Mouse (Mus musculus): Measurements from ENCODE around the gene Hyou1. TPM values are rescaled to one million over a fixed set of nuclear protein-coding genes. Genes with fewer than 3 reads are reported as not detected.
"Not testable (repeated sequence)": the region's sequence is repeated elsewhere in the genome, so short reads cannot be mapped to it uniquely, and the experiment has no call there.

Gene Hyou1
- polyA plus RNA-seq, 1 experiment from 2014 or later: 30.1 TPM

GRCm38 (mm10) chr9:44364480-44364879 lies 14.8 kb upstream of the Hyou1 start:
- Histone ChIP-seq H3K36me3 (ENCODE audit: control insufficient read depth, insufficient read depth, low read length) (0 out of 2 replicates have a peak, but pooled peaks cover 1% of the 10 kb centered on the region), H3K4me3 (ENCODE audit: low read depth, low read length) (no peak overlapping the region), H3K9me3 (ENCODE audit: control insufficient read depth, low read length) (no peaks in the 10 kb centered on the region), H3K9ac (ENCODE audit: low read length) (no peak overlapping the region), H3K27me3 (ENCODE audit: control insufficient read depth, insufficient read depth, low read length) (no peaks in the 10 kb centered on the region), H3K4me2 (no peak overlapping the region), H3K4me1 (ENCODE audit: control insufficient read depth, insufficient read depth, low read length) (peaks cover 3% of the 10 kb centered on the region; the same call in 1 of the 2 replicates), H3K27ac (ENCODE audit: low read depth, low read length) (no peak overlapping the region)
- ATAC-seq (ENCODE audit: low FRiP score) (no peak), DNase-seq (ENCODE audit: low spot score, missing footprints) (no peak)
- WGBS: 60% methylated on average over 3 of the region's 3 CpGs

GRCm38 (mm10) chr9:44373386-44373785 lies 5.9 kb upstream of the Hyou1 start:
- Histone ChIP-seq H3K9ac (ENCODE audit: low read length) (no peak overlapping the region), H3K27ac (ENCODE audit: low read depth, low read length) (no peak overlapping the region), H3K9me3 (ENCODE audit: control insufficient read depth, low read length) (no peaks in the 10 kb centered on the region), H3K27me3 (ENCODE audit: control insufficient read depth, insufficient read depth, low read length) (no peaks in the 10 kb centered on the region), H3K36me3 (ENCODE audit: control insufficient read depth, insufficient read depth, low read length) (no peaks in the 10 kb centered on the region), H3K4me3 (ENCODE audit: low read depth, low read length) (no peak overlapping the region), H3K4me1 (ENCODE audit: control insufficient read depth, insufficient read depth, low read length) (peaks cover 2% of the 10 kb centered on the region), H3K4me2 (no peak overlapping the region)
- no peak for ATAC-seq (ENCODE audit: low FRiP score)
- no peak for DNase-seq (ENCODE audit: low spot score, missing footprints)

GRCm38 (mm10) chr9:44376141-44376540 lies 3.1 kb upstream of the Hyou1 start:
- Histone ChIP-seq H3K27me3 (ENCODE audit: control insufficient read depth, insufficient read depth, low read length) (no peaks in the 10 kb centered on the region), H3K4me3 (ENCODE audit: low read depth, low read length) (no peak overlapping the region), H3K9me3 (ENCODE audit: control insufficient read depth, low read length) (no peaks in the 10 kb centered on the region), H3K4me2 (no peak overlapping the region), H3K4me1 (ENCODE audit: control insufficient read depth, insufficient read depth, low read length) (peaks cover 12% of the 10 kb centered on the region), H3K9ac (ENCODE audit: low read length) (no peak overlapping the region), H3K27ac (ENCODE audit: low read depth, low read length) (no peak overlapping the region), H3K36me3 (ENCODE audit: control insufficient read depth, insufficient read depth, low read length) (peaks cover 2% of the 10 kb centered on the region; the same call in 1 of the 2 replicates)
- DNase-seq (ENCODE audit: low spot score, missing footprints) (no peak), ATAC-seq (ENCODE audit: low FRiP score) (no peak)
- WGBS: 90% methylated on average over 6 of the region's 6 CpGs

DNA sequence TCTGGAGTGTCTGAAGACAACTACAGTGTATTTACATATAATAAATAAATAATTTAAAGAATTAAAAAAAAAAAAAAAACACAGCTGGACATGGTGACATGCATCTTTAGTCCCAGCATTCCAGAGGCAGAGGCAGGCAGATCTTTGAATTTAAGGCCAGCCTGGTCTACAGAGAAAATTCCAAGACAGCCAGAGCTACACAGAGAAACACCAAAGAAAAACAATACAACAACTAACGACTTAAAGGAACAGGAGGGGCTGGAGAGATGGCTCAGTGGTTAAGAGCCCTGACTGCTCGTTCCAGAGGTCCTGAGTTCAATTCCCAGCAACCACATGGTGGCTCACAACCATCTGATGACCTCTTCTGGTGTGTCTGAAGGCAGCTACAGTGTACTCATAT lies 2.0 kb upstream of the Hyou1 start:
- peaks cover 12% of the 10 kb centered on the region for H3K4me1 ChIP-seq (ENCODE audit: control insufficient read depth, insufficient read depth, low read length)
- H3K9me3 ChIP-seq (ENCODE audit: control insufficient read depth, low read length); DNase-seq (ENCODE audit: low spot score, missing footprints); H3K27me3 ChIP-seq (ENCODE audit: control insufficient read depth, insufficient read depth, low read length); H3K4me3 ChIP-seq (ENCODE audit: low read depth, low read length); H3K9ac ChIP-seq (ENCODE audit: low read length); H3K27ac ChIP-seq (ENCODE audit: low read depth, low read length); H3K4me2 ChIP-seq; H3K36me3 ChIP-seq (ENCODE audit: control insufficient read depth, insufficient read depth, low read length); ATAC-seq (ENCODE audit: low FRiP score): not testable (repeated sequence)
- WGBS: 86% methylated on average over 2 of the region's 2 CpGs

DNA sequence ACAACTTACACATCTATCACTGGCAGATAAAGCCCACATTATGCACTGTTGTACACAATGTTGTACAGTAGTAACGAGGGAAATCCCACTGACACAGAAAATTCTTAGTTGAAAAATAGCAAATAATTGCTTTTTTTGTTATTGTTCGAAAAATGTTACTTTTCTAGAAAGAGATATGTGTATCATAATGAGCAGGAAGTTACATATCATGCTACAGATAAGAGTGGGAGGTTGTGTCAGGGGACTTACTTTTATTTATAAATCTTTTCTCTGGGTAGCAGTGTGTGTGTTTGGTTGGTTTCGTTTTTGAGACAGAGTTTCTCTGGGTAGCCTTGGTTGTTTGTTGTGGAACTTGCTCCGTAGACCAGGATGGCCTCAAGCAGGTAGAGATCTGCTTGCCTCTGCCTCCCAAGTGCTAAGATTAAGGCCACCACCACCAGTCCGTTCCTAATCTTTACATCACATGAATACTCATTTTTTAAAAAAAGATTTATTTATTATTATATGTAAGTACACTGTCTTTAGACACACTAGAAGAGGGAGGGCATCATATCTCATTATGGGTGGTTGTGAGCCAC lies 1.0 kb upstream of the Hyou1 start:
- no peak for ATAC-seq (ENCODE audit: low FRiP score)
- Histone ChIP-seq H3K36me3 (ENCODE audit: control insufficient read depth, insufficient read depth, low read length) (peaks cover 12% of the 10 kb centered on the region; the same call in 1 of the 2 replicates), H3K27me3 (ENCODE audit: control insufficient read depth, insufficient read depth, low read length) (no peaks in the 10 kb centered on the region), H3K4me1 (ENCODE audit: control insufficient read depth, insufficient read depth, low read length) (peaks cover 12% of the 10 kb centered on the region), H3K9ac (ENCODE audit: low read length) (peak overlapping the region; percentile 94; the same call in 1 of the 2 replicates), H3K4me3 (ENCODE audit: low read depth, low read length) (peak overlapping the region; percentile 89), H3K4me2 (peak overlapping the region; percentile 93), H3K27ac (ENCODE audit: low read depth, low read length) (no peak overlapping the region), H3K9me3 (ENCODE audit: control insufficient read depth, low read length) (no peaks in the 10 kb centered on the region)
- 90% methylated on average over 5 of the region's 5 CpGs for WGBS
- DNase-seq (ENCODE audit: low spot score, missing footprints): no peak

GRCm38 (mm10) chr9:44379862-44380261 lies 572 bp downstream of the Hyou1 start:
- ATAC-seq (ENCODE audit: low FRiP score) (peak; percentile 43; the same call in 1 of the 2 replicates), DNase-seq (ENCODE audit: low spot score, missing footprints) (no peak)
- Histone ChIP-seq H3K36me3 (ENCODE audit: control insufficient read depth, insufficient read depth, low read length) (peaks cover 13% of the 10 kb centered on the region; the same call in 1 of the 2 replicates), H3K9ac (ENCODE audit: low read length) (peak overlapping the region; percentile 94), H3K27ac (ENCODE audit: low read depth, low read length) (peak overlapping the region; percentile 63; the same call in 1 of the 2 replicates), H3K9me3 (ENCODE audit: control insufficient read depth, low read length) (no peaks in the 10 kb centered on the region), H3K4me3 (ENCODE audit: low read depth, low read length) (peak overlapping the region; percentile 89), H3K27me3 (ENCODE audit: control insufficient read depth, insufficient read depth, low read length) (no peaks in the 10 kb centered on the region), H3K4me1 (ENCODE audit: control insufficient read depth, insufficient read depth, low read length) (peaks cover 12% of the 10 kb centered on the region), H3K4me2 (peak overlapping the region; percentile 93)
- 18% methylated on average over 15 of the region's 15 CpGs for WGBS

- ATAC-seq (ENCODE audit: low FRiP score): no peak
These were observed 5.3 kb downstream of the Hyou1 start for GRCm38 (mm10) chr9:44384596-44384995.

DNA sequence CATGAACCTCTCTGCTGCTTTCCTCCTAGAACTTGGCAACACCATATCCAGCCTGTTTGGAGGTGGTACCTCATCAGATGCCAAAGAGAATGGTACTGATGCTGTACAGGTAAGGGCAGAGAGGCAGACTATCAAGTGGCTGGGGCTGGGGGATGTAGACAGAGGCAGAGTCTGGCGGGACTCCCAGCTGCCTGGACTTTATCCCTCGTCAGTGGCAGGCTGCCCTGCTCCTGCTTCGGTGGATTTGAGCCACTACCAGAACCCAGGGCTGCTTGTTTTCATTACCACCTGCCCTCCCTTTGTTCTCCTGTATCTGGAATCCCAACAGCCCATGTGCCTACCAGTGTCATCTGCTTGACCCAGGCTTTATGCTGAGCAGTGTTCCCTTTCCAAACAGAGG lies 7.9 kb downstream of the Hyou1 start:
- Histone ChIP-seq H3K4me3 (ENCODE audit: low read depth, low read length) (no peak overlapping the region), H3K27me3 (ENCODE audit: control insufficient read depth, insufficient read depth, low read length) (no peaks in the 10 kb centered on the region), H3K9ac (ENCODE audit: low read length) (no peak overlapping the region), H3K27ac (ENCODE audit: low read depth, low read length) (no peak overlapping the region), H3K4me1 (ENCODE audit: control insufficient read depth, insufficient read depth, low read length) (no peaks in the 10 kb centered on the region), H3K4me2 (no peak overlapping the region), H3K36me3 (ENCODE audit: control insufficient read depth, insufficient read depth, low read length) (peaks cover 35% of the 10 kb centered on the region), H3K9me3 (ENCODE audit: control insufficient read depth, low read length) (no peaks in the 10 kb centered on the region)
- no peak for ATAC-seq (ENCODE audit: low FRiP score)
- DNase-seq (ENCODE audit: low spot score, missing footprints): no peak
- WGBS: 85% methylated on average over 3 of the region's 3 CpGs

More at GRCm38 (mm10) chr9:44384596-44384995, 5.3 kb downstream of the Hyou1 start:
- Histone ChIP-seq H3K9ac (ENCODE audit: low read length) (no peak overlapping the region), H3K4me1 (ENCODE audit: control insufficient read depth, insufficient read depth, low read length) (peaks cover 9% of the 10 kb centered on the region), H3K9me3 (ENCODE audit: control insufficient read depth, low read length) (no peaks in the 10 kb centered on the region), H3K27me3 (ENCODE audit: control insufficient read depth, insufficient read depth, low read length) (no peaks in the 10 kb centered on the region), H3K36me3 (ENCODE audit: control insufficient read depth, insufficient read depth, low read length) (peaks cover 39% of the 10 kb centered on the region), H3K4me2 (no peak overlapping the region), H3K27ac (ENCODE audit: low read depth, low read length) (no peak overlapping the region), H3K4me3 (ENCODE audit: low read depth, low read length) (no peak overlapping the region)
- no peak for DNase-seq (ENCODE audit: low spot score, missing footprints)
- WGBS: 93% methylated on average over 13 of the region's 13 CpGs

- H3K27me3 ChIP-seq (ENCODE audit: control insufficient read depth, insufficient read depth, low read length): no peaks in the 10 kb centered on the region
- DNase-seq (ENCODE audit: low spot score, missing footprints) (peak; percentile 89), ATAC-seq (ENCODE audit: low FRiP score) (no peak)
- no peak overlapping the region for H3K4me3 ChIP-seq (ENCODE audit: low read depth, low read length)
- H3K27ac ChIP-seq (ENCODE audit: low read depth, low read length): no peak overlapping the region
- no peaks in the 10 kb centered on the region for H3K9me3 ChIP-seq (ENCODE audit: control insufficient read depth, low read length)
- WGBS: 67% methylated on average over 8 of the region's 8 CpGs
- peaks cover 29% of the 10 kb centered on the region for H3K36me3 ChIP-seq (ENCODE audit: control insufficient read depth, insufficient read depth, low read length)
- no peak overlapping the region for H3K4me2 ChIP-seq
- no peak overlapping the region for H3K9ac ChIP-seq (ENCODE audit: low read length)
- no peaks in the 10 kb centered on the region for H3K4me1 ChIP-seq (ENCODE audit: control insufficient read depth, insufficient read depth, low read length)
These were observed 10.0 kb downstream of the Hyou1 start for GRCm38 (mm10) chr9:44389273-44389672.

Measured in midbrain, embryonic 11.5 days (tissue).